In the genomic region with DNA sequence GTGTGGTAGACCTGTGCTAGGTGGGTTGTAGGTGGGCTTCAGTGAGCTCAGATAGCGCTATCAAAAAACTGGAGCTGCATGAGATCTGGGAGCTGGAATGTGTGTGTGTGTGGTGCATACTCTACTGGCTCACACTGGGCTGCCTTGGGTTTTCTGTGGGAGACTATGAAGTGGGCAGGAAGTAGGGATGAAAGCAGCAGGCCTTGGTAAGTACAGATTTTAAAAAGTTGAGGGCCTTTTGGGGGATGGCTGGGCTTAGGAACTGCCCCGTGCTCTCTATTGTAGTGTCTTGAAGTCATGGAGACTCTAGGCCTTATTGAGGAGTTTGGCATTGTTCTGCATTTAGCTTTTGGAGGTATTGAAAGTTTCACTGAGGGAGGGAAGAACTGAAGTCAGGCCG, we compare ENCODE assay signal across 28 mouse cellular contexts.
"Had no signal": no experiment of that assay in that cellular context is flagged by ENCODE, and none has a peak within 500 bp of the region (broad histone marks: within the 10 kb centered on the region; RNA-seq: fewer than 3 reads in every experiment).

No protein-coding gene starts in this region.

- DNase-seq: cerebellum, adult 2 months; cerebellum, adult 8-10 months; cerebellum, adult 9-10 months; cerebellum, adult 9-11 months; cerebellum, postnatal 10 days; cerebellum, postnatal 14 days; cerebellum, postnatal 25 days; cerebellum, postnatal 36 days; embryo, embryonic 11 days; forebrain, postnatal 0 days; gastrocnemius, adult 2 months; gastrocnemius, postnatal 10 days; gastrocnemius, postnatal 14 days; gastrocnemius, postnatal 25 days; gastrocnemius, postnatal 36 days; heart, adult 18-20 months; heart, adult 2 months had no signal

- H3K9ac ChIP-seq: embryonic facial prominence, embryonic 12.5 days; embryonic facial prominence, embryonic 13.5 days; embryonic facial prominence, embryonic 15.5 days; forebrain, embryonic 12.5 days; forebrain, embryonic 13.5 days; forebrain, embryonic 15.5 days; forebrain, postnatal 0 days had no signal

- H3K4me1 ChIP-seq: embryonic facial prominence, embryonic 10.5 days; embryonic facial prominence, embryonic 12.5 days; embryonic facial prominence, embryonic 13.5 days; embryonic facial prominence, embryonic 15.5 days; forebrain, embryonic 10.5 days; forebrain, embryonic 12.5 days; forebrain, embryonic 13.5 days; forebrain, embryonic 15.5 days had no signal

- H3K4me2 ChIP-seq: embryonic facial prominence, embryonic 12.5 days; embryonic facial prominence, embryonic 13.5 days; embryonic facial prominence, embryonic 15.5 days; forebrain, embryonic 12.5 days; forebrain, embryonic 13.5 days; forebrain, embryonic 15.5 days had no signal

- H3K4me3 ChIP-seq: embryonic facial prominence, embryonic 10.5 days; embryonic facial prominence, embryonic 12.5 days; embryonic facial prominence, embryonic 13.5 days; embryonic facial prominence, embryonic 15.5 days; erythroblast, embryonic 14.5 days; forebrain, embryonic 10.5 days; forebrain, embryonic 12.5 days; forebrain, embryonic 13.5 days; forebrain, embryonic 15.5 days; gastrocnemius, adult 2 months; heart, adult 2 months had no signal

- H3K27ac ChIP-seq: embryonic facial prominence, embryonic 10.5 days; embryonic facial prominence, embryonic 12.5 days; embryonic facial prominence, embryonic 13.5 days; embryonic facial prominence, embryonic 15.5 days; forebrain, embryonic 10.5 days; forebrain, embryonic 12.5 days; forebrain, embryonic 13.5 days; forebrain, embryonic 15.5 days; gastrocnemius, adult 2 months; heart, adult 2 months had no signal

- ATAC-seq: forebrain, embryonic 13.5 days; forebrain, embryonic 14.5 days; forebrain, embryonic 15.5 days; forebrain, embryonic 16.5 days; forebrain, postnatal 0 days had no signal

- H3K27me3 ChIP-seq: embryonic facial prominence, embryonic 12.5 days; embryonic facial prominence, embryonic 13.5 days; embryonic facial prominence, embryonic 15.5 days; forebrain, embryonic 12.5 days; forebrain, embryonic 13.5 days; forebrain, embryonic 15.5 days had no signal

- H3K9me3 ChIP-seq: embryonic facial prominence, embryonic 10.5 days; embryonic facial prominence, embryonic 12.5 days; embryonic facial prominence, embryonic 13.5 days; embryonic facial prominence, embryonic 15.5 days; forebrain, embryonic 10.5 days; forebrain, embryonic 12.5 days; forebrain, embryonic 13.5 days; forebrain, embryonic 15.5 days had no signal
